Mouse (Mus musculus) retina, adult 2 months (tissue): ENCODE results near the gene Arl15.

Source experiments
- DNase-seq: peaks from one replicate; pipeline ENCODE4 v3.0.0-alpha.2; 2012; ENCODE audit warnings: low read depth, low spot score

Arl15 gene

DNA sequence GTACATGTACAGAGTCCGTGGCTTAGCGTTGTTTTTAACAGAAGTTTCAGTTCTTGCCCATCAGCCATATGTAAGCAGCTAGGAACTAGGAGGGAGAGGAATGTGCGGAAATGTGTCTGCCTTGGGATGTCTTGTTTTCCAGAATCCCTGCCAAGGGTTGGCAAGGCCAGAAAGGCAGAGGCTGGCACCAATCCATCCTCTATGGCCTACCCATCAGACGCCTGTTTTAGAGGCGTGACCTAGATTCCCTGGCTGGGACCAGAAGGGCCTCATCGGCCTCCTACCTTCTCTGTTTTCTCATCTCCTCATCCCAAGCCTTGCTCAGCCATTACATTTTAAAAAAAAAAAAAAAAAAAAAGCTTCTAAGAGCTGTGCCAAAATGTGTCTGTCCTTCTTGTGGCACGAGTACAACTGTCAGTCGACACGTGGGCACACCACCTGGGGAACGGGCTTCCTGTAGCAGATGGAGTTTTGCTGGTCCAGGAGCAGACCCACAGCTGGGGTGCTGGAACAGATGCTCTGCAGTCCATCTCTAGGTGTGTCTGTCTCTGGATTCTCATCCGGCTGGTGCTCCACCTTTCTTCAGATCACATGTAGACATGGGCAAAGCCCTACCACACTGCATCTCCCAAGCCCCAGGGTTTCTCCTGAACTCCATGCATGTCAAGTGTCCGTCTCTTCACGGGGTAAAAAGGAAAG is 192.7 kb downstream of the Arl15 start:
- DNase-seq = no peak

GRCm38 (mm10) chr13:113990247-113990646 is 195.9 kb downstream of the Arl15 start:
- no peak for DNase-seq

DNA sequence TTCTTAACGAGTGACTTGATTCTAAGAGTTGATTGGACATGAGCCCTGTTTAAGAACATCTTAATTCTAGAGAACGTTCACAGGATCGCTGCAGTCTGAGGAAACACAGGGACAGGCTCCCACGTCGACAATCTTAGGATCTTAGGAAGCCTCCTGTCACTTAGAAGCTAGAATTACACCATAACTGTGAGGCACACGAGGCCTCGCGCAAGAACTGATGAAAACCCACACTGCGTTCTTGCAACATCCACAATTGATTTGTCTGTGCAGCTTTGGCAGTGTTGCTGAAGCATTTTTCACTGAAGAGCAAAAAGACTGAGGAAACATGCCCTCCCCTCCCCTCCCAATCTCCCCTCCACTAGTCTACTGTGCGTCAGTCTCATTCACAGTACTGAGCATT is 196.4 kb downstream of the Arl15 start:
- no peak for DNase-seq

DNA sequence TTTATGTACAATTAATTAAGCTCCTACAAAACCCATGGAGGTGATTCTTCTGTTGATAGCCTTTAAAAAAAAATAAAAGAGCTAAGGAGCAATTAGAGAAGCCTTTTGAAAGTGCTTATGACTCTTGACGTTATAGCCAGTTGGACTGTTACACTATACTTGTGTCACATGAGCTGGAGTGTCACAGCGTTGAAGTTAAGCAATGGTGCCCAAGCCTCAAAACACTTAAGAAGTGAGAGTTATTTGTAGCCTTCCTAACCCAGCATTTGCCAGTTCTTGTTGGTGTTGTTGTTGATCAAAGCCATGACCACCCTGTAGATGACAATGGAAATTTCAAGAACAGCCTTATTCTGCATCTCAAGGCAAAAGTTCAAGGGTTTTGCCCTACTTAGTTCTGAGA is 198.8 kb downstream of the Arl15 start:
- DNase-seq = no peak

DNA sequence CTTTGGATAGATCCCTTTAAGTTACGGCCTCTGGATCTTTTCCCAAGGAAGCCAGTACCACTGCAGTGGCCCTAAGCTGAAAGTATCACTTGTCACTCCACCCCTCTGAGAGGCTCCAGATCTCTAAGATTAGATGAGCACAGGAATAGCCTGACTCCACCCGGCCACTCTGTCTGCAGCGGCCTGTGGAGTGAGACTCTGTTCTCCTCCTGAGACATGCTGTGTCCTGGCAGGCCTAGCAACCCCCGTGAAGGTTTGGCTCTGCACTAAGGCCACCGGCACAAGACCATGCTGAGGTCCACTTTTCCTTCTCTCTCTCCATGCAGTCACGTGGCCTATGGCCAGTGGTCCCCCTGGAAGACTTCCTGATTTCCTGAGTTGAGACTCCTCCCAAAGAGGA is 200.3 kb downstream of the Arl15 start:
- DNase-seq = no peak

- DNase-seq = no peak
Measured at GRCm38 (mm10) chr13:113995490-113996236, 201.4 kb downstream of the Arl15 start.

DNA sequence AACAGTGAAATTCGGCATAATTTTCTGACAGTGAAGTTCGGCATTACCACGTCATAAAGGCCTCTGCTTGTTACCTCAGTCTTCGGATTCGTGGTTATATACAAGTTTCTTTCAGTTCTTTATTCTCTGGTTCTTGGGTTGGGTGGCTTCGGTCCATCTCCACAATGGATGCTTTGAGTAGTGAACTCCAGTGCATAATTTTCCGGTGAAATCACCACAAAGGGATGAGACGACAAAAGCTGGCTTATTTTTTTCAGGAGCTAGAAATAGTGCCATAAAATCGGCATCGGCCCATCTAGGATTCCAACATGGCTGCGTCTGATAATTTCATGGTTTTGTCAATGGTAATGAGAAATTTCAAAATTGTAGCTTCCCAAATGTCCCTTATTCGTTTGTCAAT is 204.5 kb downstream of the Arl15 start:
- DNase-seq = no peak

- no peak for DNase-seq
Measured at GRCm38 (mm10) chr13:114003463-114003862, 209.2 kb downstream of the Arl15 start.

DNA sequence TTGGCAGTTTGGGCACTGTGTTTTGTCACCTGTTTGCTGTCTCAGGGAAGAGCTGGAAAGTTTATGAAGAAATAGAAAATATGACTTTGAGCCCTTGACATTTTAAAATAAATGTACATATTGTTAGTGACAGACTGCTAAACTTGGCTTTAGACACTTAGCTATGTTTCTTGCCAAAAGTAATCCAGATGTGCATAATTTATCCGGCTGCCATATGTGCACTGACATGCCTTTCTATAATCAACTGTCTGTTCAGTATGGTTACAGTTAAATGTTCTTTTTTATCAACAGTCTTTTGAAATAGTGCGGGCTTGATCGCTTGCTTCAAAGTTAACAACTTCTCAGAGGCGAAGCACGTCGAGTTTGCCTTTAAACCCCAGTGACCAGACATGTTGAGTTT is 209.9 kb downstream of the Arl15 start:
- DNase-seq = no peak

DNA sequence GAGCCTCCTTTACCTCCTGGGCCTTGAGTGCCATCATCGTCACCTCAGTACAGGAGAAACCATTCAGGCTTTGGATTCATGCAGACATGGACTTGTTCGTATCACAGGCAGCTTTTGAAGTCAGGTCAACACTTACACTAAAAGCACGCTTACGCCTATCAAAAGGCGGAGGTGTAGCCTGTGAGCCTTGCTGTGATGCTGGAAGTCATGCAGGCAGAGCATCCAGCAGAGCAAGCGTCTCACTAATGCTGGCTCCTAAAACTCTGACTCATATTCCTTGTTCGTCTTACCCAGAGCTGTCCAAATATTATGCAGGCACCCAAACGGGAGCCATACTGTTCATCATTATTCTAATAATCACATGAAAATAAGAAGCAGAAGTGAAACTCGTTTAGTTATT is 215.5 kb downstream of the Arl15 start:
- no peak for DNase-seq

GRCm38 (mm10) chr13:114010521-114010920 is 216.2 kb downstream of the Arl15 start:
- DNase-seq = no peak

DNA sequence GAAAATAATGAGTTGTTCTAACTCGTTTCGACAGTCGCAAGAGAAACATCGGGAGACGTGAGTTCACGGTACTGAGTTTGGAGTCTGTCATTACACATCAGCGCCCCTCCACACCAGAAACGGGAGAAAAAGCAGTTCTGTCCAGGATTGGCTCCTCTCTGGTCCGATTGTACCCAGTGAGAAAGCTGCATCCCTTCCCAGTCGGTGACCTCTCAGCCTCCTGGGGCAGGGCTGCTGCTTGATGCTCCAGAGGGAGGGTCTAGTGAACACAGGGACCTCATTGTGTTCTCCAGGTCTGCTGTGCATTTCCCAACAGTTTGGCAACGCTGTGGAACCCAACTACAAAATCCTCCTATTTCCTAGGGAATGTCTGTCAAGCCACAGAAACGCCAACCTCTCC is 216.7 kb downstream of the Arl15 start:
- no peak for DNase-seq

DNA sequence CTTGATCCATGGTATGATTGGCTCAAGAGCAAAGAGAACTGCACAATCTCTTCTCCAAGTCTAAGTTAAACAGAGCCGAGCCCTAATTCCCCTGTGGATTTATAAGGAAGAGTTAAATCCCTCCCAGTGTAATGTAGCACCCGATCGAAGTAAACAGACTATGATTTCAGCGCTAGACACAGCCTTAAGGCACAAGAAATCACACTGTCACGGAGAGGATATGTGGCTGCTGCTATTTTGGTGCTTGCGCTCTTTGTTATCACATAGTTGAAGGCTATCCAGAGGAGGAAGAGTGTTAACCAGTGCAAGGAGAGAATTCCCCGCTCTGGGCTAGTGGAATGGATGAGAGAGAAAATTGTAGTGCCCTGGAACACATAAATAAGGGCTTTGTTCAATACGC is 223.6 kb downstream of the Arl15 start:
- no peak for DNase-seq

DNA sequence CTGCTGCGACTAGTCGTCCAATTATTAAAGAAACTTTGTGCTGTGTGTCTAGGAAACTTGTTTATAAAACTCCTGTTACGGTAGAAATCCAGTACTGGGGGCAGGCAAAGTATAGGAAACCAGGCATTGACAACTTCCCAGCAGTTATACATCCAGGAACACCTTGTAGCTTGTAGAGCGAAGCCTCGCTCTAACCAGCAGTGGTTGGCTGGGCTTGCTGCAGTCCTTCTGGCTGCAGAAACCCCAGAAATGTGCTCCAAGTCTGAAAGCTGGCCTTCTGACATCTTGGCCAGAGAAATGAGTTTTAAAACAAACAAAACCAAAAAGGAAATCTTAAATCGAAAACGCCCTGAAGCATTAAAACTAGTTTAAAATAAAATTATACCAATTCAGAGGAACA is 229.2 kb downstream of the Arl15 start:
- DNase-seq = no peak

DNA sequence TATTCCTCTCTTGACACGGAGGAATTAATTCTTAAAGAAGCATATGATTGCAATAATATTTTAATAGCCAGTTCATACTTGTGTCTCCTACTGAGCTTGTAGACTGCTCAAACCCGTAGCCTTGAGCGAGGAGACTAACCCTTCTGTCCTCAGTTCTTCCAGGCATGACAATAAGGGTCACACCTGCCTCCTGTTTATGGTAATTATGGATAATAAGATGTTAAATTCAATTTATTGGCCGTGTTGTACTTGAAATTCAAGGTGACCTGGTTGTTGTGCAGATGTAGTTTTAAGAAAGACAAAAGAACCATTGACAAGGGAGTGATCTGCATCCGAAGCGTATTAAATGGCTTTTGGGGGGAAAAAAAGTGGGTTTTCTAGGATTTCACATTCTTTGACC is 232.0 kb downstream of the Arl15 start:
- DNase-seq = no peak

GRCm38 (mm10) chr13:114026751-114027150 is 232.4 kb downstream of the Arl15 start:
- no peak for DNase-seq

GRCm38 (mm10) chr13:114048071-114048470 is 253.8 kb downstream of the Arl15 start:
- no peak for DNase-seq

DNA sequence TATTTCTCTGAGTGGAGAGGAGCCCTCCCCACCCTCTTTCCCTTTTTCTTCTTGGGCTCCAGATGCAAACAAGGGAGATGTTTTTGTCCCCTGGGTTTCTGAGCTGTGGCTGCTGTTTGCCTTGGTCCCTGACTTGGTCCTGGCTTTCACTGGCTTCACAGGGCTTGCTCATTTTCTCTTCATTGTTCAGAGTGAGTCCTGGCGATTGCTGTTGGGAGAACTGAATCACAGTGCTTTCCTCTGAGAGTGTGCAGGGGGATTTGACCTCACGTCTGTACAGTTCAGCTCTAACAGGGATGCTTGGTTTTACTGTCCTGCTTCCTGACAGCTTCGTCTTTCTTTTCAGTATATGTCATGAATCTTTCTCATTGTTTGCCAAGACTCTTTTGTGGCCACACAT is 254.4 kb downstream of the Arl15 start:
- DNase-seq = no peak

GRCm38 (mm10) chr13:114051151-114051850 is 257.0 kb downstream of the Arl15 start:
- DNase-seq = no peak

DNA sequence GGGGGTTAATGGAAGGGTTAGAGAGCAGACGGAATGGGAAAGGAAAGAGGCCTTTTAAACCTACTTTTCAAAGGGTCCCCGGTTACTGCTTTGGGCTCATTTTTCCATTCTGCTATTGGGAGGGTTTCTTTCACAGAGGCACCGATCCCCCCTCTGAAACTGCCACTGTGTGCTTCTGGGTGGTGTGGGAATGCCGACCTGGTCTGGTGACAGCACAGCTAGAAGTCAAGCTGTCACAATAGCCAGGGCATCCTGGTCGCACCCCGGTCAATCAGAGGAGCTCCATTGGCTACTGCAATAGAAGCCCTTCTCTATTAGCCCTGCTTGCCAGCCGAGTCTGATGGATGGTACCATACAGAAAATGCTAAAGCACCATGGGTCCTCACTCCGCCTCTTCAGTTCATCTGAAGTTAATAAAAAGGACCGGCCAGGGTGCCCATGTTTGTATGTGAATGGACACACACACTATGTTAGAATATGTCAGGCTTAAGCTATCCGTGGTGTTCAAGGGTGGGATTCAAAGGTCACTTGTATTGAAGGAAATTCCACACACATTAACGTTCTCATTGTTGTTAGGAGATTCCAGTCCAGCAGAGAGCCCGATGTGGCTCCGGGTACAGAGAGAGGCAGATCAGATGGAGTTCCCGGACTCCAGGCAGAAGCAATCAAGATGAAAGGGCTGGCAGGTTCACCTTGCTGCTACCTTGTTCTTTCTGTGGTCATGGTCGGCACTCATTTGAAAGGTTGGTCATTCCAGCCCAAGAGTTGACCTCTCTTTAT is 258.3 kb downstream of the Arl15 start:
- no peak for DNase-seq

- DNase-seq = no peak
Measured at GRCm38 (mm10) chr13:114053261-114053660, 259.0 kb downstream of the Arl15 start.

- DNase-seq = no peak
Measured at GRCm38 (mm10) chr13:114055686-114056085, 261.4 kb downstream of the Arl15 start.
